Mouse (Mus musculus) liver, adult 2 months (tissue): ENCODE measurements around the gene Olfr1336. TPM values are rescaled to one million over a fixed set of nuclear protein-coding genes. Genes with fewer than 3 reads are reported as not detected.
A peak's percentile ranks its signal among the peaks of the same experiment; 100 is the strongest.

ENCODE experiments used
- DNase-seq: peaks from one replicate; pipeline ENCODE4 v3.0.0-alpha.2; 2011; ENCODE audit warnings: low read depth, low spot score; ENCODE audit errors: extremely low read depth
- H3K27ac ChIP-seq: fragments of 200-500 bp; replicated peaks from 2 replicates; pipeline ENCODE4 v1.5.1; 2012; ENCODE audit warnings: low read depth, mild to moderate bottlenecking, control low read depth, inconsistent platforms, low read length; ENCODE audit not compliant: insufficient read depth
- H3K27me3 ChIP-seq: fragments of 200-500 bp; 2 replicates; pipeline ENCODE4 v1.6.1; 2012; ENCODE audit warnings: mild to moderate bottlenecking, moderate library complexity, low read length, inconsistent platforms; ENCODE audit not compliant: control insufficient read depth, insufficient read depth
- H3K36me3 ChIP-seq: fragments of 200-500 bp; 2 replicates; pipeline ENCODE4 v1.6.1; 2012; ENCODE audit warnings: low read length, inconsistent platforms; ENCODE audit not compliant: control insufficient read depth, insufficient read depth
- H3K4me1 ChIP-seq: fragments of 200-500 bp; 2 replicates; pipeline ENCODE4 v1.6.1; 2011; ENCODE audit warnings: low read length; ENCODE audit not compliant: control insufficient read depth, insufficient read depth
- H3K4me3 ChIP-seq: fragments of 200-500 bp; 2 replicates; pipeline ENCODE4 v1.5.1; 2011; ENCODE audit warnings: low read depth, mild to moderate bottlenecking, control low read depth, low read length, moderate library complexity; ENCODE audit not compliant: insufficient read depth
- H3K79me2 ChIP-seq: fragments of 200-500 bp; 2 replicates; pipeline ENCODE4 v1.6.1; 2012; ENCODE audit warnings: inconsistent platforms, mild to moderate bottlenecking, low read length, moderate library complexity; ENCODE audit not compliant: control insufficient read depth, insufficient read depth
- H3K9ac ChIP-seq: fragments of 200-500 bp; 2 replicates; pipeline ENCODE4 v1.6.1; 2012; ENCODE audit warnings: low read depth, mild to moderate bottlenecking, control low read depth, inconsistent platforms, low read length
- CTCF ChIP-seq: fragments of 200-500 bp; IDR thresholded peaks from 2 replicates; pipeline ENCODE4 v1.5.1; 2011; ENCODE audit warnings: low read depth, low read length, control low read depth
- POLR2A ChIP-seq: fragments of 200-500 bp; IDR thresholded peaks from 2 replicates; pipeline ENCODE4 v1.6.1; 2011; ENCODE audit warnings: low read length, control low read depth; ENCODE audit not compliant: insufficient read depth; ENCODE audit errors: extremely low read depth
- WGBS: fragments of 180-500 bp; shearing (Covaris S2); methylation state at CpG from one replicate; pipeline ENCODE4 v1.1.7; 2018; 5-methylcytosine and 5-hydroxymethylcytosine counted together
- polyA plus RNA-seq: library from polyadenylated mRNA; depleted of rRNA; stranded (reverse); fragments of >200 nt; gene quantifications from 2 replicates; pipeline ENCODE4 v1.2.3, GENCODE M21; 2012; rRNA removed
- total RNA-seq: library from RNA; depleted of rRNA; stranded (reverse); fragments of >200 nt; gene quantifications from 2 replicates; pipeline ENCODE4 v1.2.3, GENCODE M21; 2014; rRNA removed

Olfr1336 gene
- total RNA-seq (not detected in 2 replicates), polyA plus RNA-seq (not detected in 2 replicates)

GRCm38 (mm10) chr7:6455868-6456267, at the start of gene Olfr1336:
Gene Olfr1336, plus strand, starts transcription at chr7:6456168.
- H3K79me2 ChIP-seq: no peaks in the 10 kb centered on the region
- no peak within 1 kb of the TSS for H3K9ac ChIP-seq
- no peak within 1 kb of the TSS for H3K27ac ChIP-seq
- no peaks in the 10 kb centered on the region for H3K4me1 ChIP-seq
- no peaks in the 10 kb centered on the region for H3K27me3 ChIP-seq
- DNase-seq: no peak
- TF ChIP-seq CTCF: no peak
- no peak for TF ChIP-seq POLR2A
- H3K36me3 ChIP-seq: no peaks in the 10 kb centered on the region
- H3K4me3 ChIP-seq: no peak within 1 kb of the TSS

- H3K27me3 ChIP-seq: no peaks in the 10 kb centered on the region
- WGBS: 2% methylated on average over 17 of the region's 17 CpGs
- no peak within 1 kb of the TSS for H3K9ac ChIP-seq
- H3K27ac ChIP-seq: no peak within 1 kb of the TSS
- no peaks in the 10 kb centered on the region for H3K36me3 ChIP-seq
- peak; percentile 82 for DNase-seq
- H3K4me3 ChIP-seq: no peak within 1 kb of the TSS
- no peak for TF ChIP-seq POLR2A
- peak; percentile 58 for TF ChIP-seq CTCF
- no peaks in the 10 kb centered on the region for H3K4me1 ChIP-seq
- H3K79me2 ChIP-seq: no peaks in the 10 kb centered on the region
These were observed 45.9 kb upstream of the Olfr1336 start, which contains the start of gene Gm20715 for GRCm38 (mm10) chr7:6410043-6410442. Gene Gm20715, plus strand, starts transcription at chr7:6410277.

GRCm38 (mm10) chr7:6414626-6415441, 41.1 kb upstream of the Olfr1336 start:
- no peak overlapping the region for H3K9ac ChIP-seq
- no peak overlapping the region for H3K27ac ChIP-seq
- no peak overlapping the region for H3K4me3 ChIP-seq
- no peaks in the 10 kb centered on the region for H3K27me3 ChIP-seq
- H3K36me3 ChIP-seq: no peaks in the 10 kb centered on the region
- no peaks in the 10 kb centered on the region for H3K79me2 ChIP-seq
- no peak for DNase-seq
- H3K4me1 ChIP-seq: no peaks in the 10 kb centered on the region
- WGBS: 13% methylated on average over 15 of the region's 22 CpGs
- TF ChIP-seq CTCF: no peak
- no peak for TF ChIP-seq POLR2A

DNA sequence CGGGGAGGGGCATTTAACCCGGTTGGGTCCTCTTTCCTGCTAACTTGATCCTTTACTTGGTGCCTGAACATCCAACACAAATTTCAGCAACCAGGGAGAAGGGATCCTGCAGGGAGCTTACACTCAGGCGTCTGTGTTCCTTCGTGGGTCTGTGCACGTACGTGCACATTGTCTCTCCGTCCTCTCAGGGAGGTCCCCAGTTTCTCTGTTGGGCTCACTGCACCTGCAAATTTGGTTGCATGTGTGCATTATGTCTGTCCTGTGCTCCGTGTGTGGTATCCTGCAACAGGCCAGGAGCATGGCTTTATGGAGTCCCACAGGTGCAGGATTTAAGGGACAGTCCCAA, 40.6 kb upstream of the Olfr1336 start:
- Histone ChIP-seq H3K9ac (no peak overlapping the region), H3K79me2 (no peaks in the 10 kb centered on the region), H3K4me1 (no peaks in the 10 kb centered on the region), H3K27me3 (no peaks in the 10 kb centered on the region), H3K4me3 (no peak overlapping the region), H3K27ac (no peak overlapping the region), H3K36me3 (no peaks in the 10 kb centered on the region)
- WGBS: 30% methylated on average over 8 of the region's 8 CpGs
- TF ChIP-seq CTCF: no peak
- no peak for TF ChIP-seq POLR2A
- DNase-seq: no peak

DNA sequence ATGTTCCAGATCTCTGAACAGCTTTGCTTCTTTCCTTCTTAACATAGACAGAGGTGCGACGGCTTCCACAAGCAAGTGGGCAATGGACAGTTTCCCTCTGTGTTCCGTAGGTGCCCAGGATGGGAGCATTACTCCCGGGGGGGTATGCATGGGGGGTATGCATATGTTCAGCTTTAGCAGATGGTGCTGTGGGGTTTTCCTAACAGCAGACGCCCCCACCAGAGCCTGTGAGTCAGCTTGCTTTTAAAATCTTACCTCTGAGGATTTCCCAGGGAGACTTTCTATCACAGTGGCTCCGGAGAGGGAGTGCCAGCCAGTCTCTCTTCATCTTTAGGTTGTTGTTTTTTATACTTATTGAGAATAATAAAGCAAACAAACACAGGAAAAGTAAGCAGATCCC, 36.1 kb upstream of the Olfr1336 start:
- no peaks in the 10 kb centered on the region for H3K36me3 ChIP-seq
- no peak for DNase-seq
- no peak overlapping the region for H3K9ac ChIP-seq
- H3K79me2 ChIP-seq: no peaks in the 10 kb centered on the region
- no peak overlapping the region for H3K4me3 ChIP-seq
- TF ChIP-seq POLR2A (no peak), CTCF (no peak)
- no peaks in the 10 kb centered on the region for H3K27me3 ChIP-seq
- 77% methylated on average over 6 of the region's 6 CpGs for WGBS
- no peaks in the 10 kb centered on the region for H3K4me1 ChIP-seq
- no peak overlapping the region for H3K27ac ChIP-seq

DNA sequence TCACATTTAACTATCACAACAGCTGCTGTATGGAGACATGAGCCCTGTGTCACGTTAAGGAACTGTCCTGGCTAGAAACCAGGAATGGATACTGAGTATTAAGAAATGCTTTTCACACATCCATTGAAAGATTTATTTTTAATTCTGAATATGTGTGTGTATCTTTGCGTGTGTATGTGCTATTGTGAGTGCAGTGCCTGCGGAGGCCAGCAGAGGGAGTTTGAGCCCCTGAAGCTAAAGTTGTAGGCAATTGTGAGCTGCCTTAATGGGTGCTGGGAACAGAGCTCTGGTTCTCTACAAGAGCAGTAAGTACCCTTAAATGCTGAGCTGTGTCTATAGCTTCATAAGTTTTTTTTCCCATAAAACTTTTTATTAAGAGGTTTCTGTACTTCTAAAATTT, 26.6 kb upstream of the Olfr1336 start:
- Histone ChIP-seq H3K27me3 (peaks cover 2% of the 10 kb centered on the region; the same call in 1 of the 2 replicates), H3K79me2 (no peaks in the 10 kb centered on the region), H3K27ac (no peak overlapping the region), H3K4me1 (no peaks in the 10 kb centered on the region), H3K4me3 (no peak overlapping the region), H3K9ac (no peak overlapping the region), H3K36me3 (no peaks in the 10 kb centered on the region)
- 92% methylated on average over 3 of the region's 3 CpGs for WGBS
- no peak for DNase-seq
- no peak for TF ChIP-seq POLR2A
- TF ChIP-seq CTCF: peak; percentile 21; the same call in 1 of the 2 replicates
